Mouse (Mus musculus) large intestine, adult 2 months (tissue): ENCODE results near the gene Tia1. TPM values are rescaled to one million over a fixed set of nuclear protein-coding genes. Genes with fewer than 3 reads are reported as not detected.

Experiments
- DNase-seq: peaks from one replicate; pipeline ENCODE4 v3.0.0-alpha.2; 2012; ENCODE audit warnings: low read depth, low spot score
- WGBS: fragments of 180-500 bp; shearing (Covaris S2); methylation state at CpG from one replicate; pipeline ENCODE4 v1.1.7; 2018; 5-methylcytosine and 5-hydroxymethylcytosine counted together
- polyA plus RNA-seq: library from polyadenylated mRNA; depleted of rRNA; stranded (reverse); fragments of >200 nt; gene quantifications from 2 replicates; pipeline ENCODE4 v1.2.3, GENCODE M21; 2012; rRNA removed

Gene Tia1
- polyA plus RNA-seq, 1 experiment = 7.8 TPM

- no peak for DNase-seq
Observed at GRCm38 (mm10) chr6:86474646-86475181, 70.7 kb downstream of the Tia1 start.

GRCm38 (mm10) chr6:86475462-86476167, 71.6 kb downstream of the Tia1 start:
- 54% methylated on average over 9 of the region's 9 CpGs for WGBS
- no peak for DNase-seq

GRCm38 (mm10) chr6:86476931-86477330, 72.9 kb downstream of the Tia1 start:
- WGBS = 39% methylated on average over 5 of the region's 5 CpGs
- no peak for DNase-seq

GRCm38 (mm10) chr6:86479311-86479710, 75.3 kb downstream of the Tia1 start:
- DNase-seq = no peak
- WGBS = 83% methylated on average over 3 of the region's 3 CpGs

GRCm38 (mm10) chr6:86479816-86480188, 75.8 kb downstream of the Tia1 start:
- no peak for DNase-seq

- no peak for DNase-seq
- 26% methylated on average over 9 of the region's 9 CpGs for WGBS
Observed at GRCm38 (mm10) chr6:86480189-86480831, 76.3 kb downstream of the Tia1 start.

GRCm38 (mm10) chr6:86481871-86482270, 77.9 kb downstream of the Tia1 start:
- no peak for DNase-seq
- 63% methylated on average over 5 of the region's 5 CpGs for WGBS

Other genes with a start within 250 kb of the Tia1 start
- gene Tgfa, start 209.0 kb upstream of the Tia1 start, polyA plus RNA-seq = 7.2 and 11.4 TPM in 2 replicates
- gene Fam136a, start 38.6 kb upstream of the Tia1 start, polyA plus RNA-seq = 21.2 and 28.3 TPM in 2 replicates
- gene Snrpg, start 32.9 kb upstream of the Tia1 start, polyA plus RNA-seq = 49.7 and 66.9 TPM in 2 replicates
- 19.3 and 27.3 TPM in 2 replicates for gene Pcyox1, start 7.1 kb upstream of the Tia1 start, polyA plus RNA-seq
- gene Gm44790, start 22.4 kb downstream of the Tia1 start, polyA plus RNA-seq = 3.2 and 6.3 TPM in 2 replicates
- gene C87436, start 34.2 kb downstream of the Tia1 start, polyA plus RNA-seq = 8.6 and 10.0 TPM in 2 replicates
- gene Pcbp1, start 122.1 kb downstream of the Tia1 start, polyA plus RNA-seq = 163 and 168 TPM in 2 replicates
- 0.76 and 0.88 TPM in 2 replicates for gene Asprv1, start 223.9 kb downstream of the Tia1 start, polyA plus RNA-seq